Mouse (Mus musculus) midbrain, embryonic 12.5 days (tissue): ENCODE measurements around the gene Tmem56. TPM values are rescaled to one million over a fixed set of nuclear protein-coding genes. Genes with fewer than 3 reads are reported as not detected.

Source experiments
- ATAC-seq: fragments of 200-750 bp; cut with Nextera tagmentation; 2 replicates; pipeline ENCODE4 v1.8.0; 2017; ENCODE audit warnings: low read depth, moderate TSS enrichment, moderate library complexity; ENCODE audit not compliant: low FRiP score
- H3K27ac ChIP-seq: fragments of 300-500 bp; sonication (generic); replicated peaks from 2 replicates; pipeline ENCODE4 v1.5.1; 2016; ENCODE audit warnings: mild to moderate bottlenecking
- H3K27me3 ChIP-seq: fragments of 300-500 bp; sonication (generic); 2 replicates; pipeline ENCODE4 v1.6.1; 2016; ENCODE audit warnings: mild to moderate bottlenecking
- H3K36me3 ChIP-seq: fragments of 300-500 bp; sonication (generic); 2 replicates; pipeline ENCODE4 v1.6.1; 2016
- H3K4me1 ChIP-seq: fragments of 300-500 bp; sonication (generic); 2 replicates; pipeline ENCODE4 v1.6.1; 2016
- H3K4me2 ChIP-seq: fragments of 300-500 bp; sonication (generic); replicated peaks from 2 replicates; pipeline ENCODE4 v1.6.1; 2016; ENCODE audit warnings: mild to moderate bottlenecking, moderate library complexity
- H3K4me3 ChIP-seq: fragments of 300-500 bp; sonication (generic); 2 replicates; pipeline ENCODE4 v1.5.1; 2016; ENCODE audit warnings: mild to moderate bottlenecking
- H3K9ac ChIP-seq: fragments of 300-500 bp; sonication (generic); replicated peaks from 2 replicates; pipeline ENCODE4 v1.6.1; 2016; ENCODE audit warnings: mild to moderate bottlenecking, moderate library complexity
- H3K9me3 ChIP-seq: fragments of 300-500 bp; sonication (generic); 2 replicates; pipeline ENCODE4 v1.6.1; 2016; ENCODE audit warnings: mild to moderate bottlenecking
- WGBS: fragments of 180-500 bp; shearing (Covaris S2); methylation state at CpG from one replicate; pipeline ENCODE4 v1.1.7; 2016; 5-methylcytosine and 5-hydroxymethylcytosine counted together
- polyA plus RNA-seq: library from polyadenylated mRNA; unstranded; fragments of >200 nt; fragmentation: Nextera tagmentation; extraction: Ambion mirVana; gene quantifications from 2 replicates; pipeline ENCODE4 v1.2.1, GENCODE M21; 2016

Tmem56 gene
- polyA plus RNA-seq, 1 experiment from 2014 or later: 0.69 TPM

DNA sequence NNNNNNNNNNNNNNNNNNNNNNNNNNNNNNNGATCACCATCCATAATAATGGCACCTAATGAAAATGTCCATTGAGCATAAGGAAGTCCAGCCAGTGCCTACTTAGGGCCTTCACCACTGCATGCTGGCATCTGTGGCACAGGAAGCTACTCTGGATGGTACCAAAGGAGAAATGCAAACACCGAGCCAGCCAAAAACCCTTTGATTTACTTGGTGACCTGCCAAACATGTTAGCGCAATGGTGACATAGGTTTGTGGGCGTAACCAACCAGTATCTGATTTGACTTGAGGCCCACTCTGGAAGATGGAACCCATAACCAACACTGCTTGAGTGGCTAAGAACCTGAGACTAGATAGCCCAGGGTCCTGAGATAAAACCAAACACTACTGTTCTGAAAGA is 97.7 kb downstream of the Tmem56 start:
- 93% methylated on average over 3 of the region's 3 CpGs for WGBS
- no peak overlapping the region for H3K4me3 ChIP-seq

DNA sequence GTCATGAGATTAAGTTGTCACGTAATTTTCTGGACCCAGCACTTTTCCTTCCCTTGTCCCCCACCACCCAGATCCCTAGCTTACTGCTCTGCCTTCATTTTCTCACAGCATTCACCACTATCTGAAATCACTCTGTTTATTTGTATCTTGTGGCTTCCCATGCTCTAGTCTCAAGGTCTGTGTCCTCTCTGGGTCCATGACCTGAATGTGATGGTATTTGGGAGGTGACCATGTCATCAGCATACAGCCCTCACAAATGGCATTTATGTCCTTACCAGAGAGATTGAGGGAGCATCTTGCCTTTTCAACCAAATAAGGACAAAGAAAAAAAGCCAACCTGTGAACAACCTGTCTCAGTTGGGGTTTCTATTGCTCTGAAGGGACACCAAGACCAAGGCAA is 106.9 kb downstream of the Tmem56 start:
- 88% methylated on average over 1 of the region's 1 CpGs for WGBS
- no peak overlapping the region for H3K27ac ChIP-seq
- no peak for ATAC-seq

More for the DNA sequence above, 97.7 kb downstream of the Tmem56 start:
- no peaks in the 10 kb centered on the region for H3K27me3 ChIP-seq
- ATAC-seq: no peak
- H3K27ac ChIP-seq: no peak overlapping the region
- no peak overlapping the region for H3K4me2 ChIP-seq
- H3K9ac ChIP-seq: no peak overlapping the region
- H3K9me3 ChIP-seq: no peaks in the 10 kb centered on the region
- H3K36me3 ChIP-seq: no peaks in the 10 kb centered on the region
- no peaks in the 10 kb centered on the region for H3K4me1 ChIP-seq

DNA sequence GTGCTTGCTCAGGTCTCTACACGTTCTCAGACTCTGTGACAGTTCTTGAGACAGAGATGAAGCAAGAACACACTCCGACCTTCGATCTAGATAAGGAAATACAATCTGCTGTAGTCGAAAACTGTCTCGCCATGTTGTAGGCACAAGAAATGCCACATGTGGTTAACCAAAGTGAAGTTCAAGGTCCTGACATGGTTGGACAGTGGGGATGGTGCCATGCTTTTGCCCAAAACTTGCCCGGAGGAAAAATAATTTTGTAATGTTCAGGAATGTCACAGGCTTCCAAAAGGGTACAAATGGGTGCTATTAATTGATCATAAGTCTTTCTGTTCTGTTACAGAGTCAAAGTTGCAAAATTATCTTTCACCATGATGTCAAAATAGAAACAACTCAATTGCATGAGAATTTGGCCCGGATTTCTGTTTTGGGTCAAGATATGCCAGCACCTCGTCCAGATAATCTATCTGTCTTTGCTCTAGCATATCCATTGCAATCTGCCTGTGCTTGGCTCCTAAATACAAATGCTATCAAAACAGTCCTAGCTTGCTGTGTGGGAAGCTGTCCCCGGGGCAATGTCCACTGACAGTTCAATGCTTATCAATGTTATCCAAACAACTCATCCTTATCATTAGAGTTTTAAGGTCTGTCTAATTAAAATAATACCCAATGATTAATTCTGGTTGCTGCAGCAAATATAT is 108.5 kb downstream of the Tmem56 start:
- Histone ChIP-seq H3K4me3 (no peak overlapping the region), H3K4me2 (no peak overlapping the region), H3K27me3 (no peaks in the 10 kb centered on the region), H3K9ac (no peak overlapping the region), H3K36me3 (no peaks in the 10 kb centered on the region), H3K4me1 (peaks cover 9% of the 10 kb centered on the region; the same call in 1 of the 2 replicates), H3K9me3 (no peaks in the 10 kb centered on the region), H3K27ac (no peak overlapping the region)
- 79% methylated on average over 9 of the region's 9 CpGs for WGBS
- ATAC-seq: no peak

More for the DNA sequence above, 106.9 kb downstream of the Tmem56 start:
- Histone ChIP-seq H3K27me3 (no peaks in the 10 kb centered on the region), H3K36me3 (no peaks in the 10 kb centered on the region), H3K4me2 (no peak overlapping the region), H3K9me3 (no peaks in the 10 kb centered on the region), H3K4me3 (no peak overlapping the region), H3K9ac (no peak overlapping the region), H3K4me1 (peaks cover 4% of the 10 kb centered on the region; the same call in 1 of the 2 replicates)

DNA sequence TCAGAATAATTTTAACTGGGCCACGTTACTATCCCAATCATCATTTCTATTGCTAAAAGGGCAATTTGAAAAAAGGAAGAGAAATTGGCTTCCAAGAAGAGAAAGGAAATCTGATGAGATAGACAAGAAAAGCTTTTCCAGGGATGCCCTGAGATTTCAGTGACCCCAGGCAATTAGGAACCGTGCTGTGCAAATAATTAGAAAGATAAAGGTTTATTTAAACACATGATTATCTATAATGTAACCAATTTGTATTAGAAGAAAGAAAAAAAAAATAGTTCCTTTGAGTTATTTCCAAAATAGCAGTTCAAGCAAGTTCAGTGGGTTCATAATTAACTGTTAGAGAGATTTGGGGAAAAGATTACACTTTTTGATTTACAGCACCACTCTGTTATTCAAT is 110.2 kb downstream of the Tmem56 start:
- H3K4me1 ChIP-seq: peaks cover 9% of the 10 kb centered on the region; the same call in 1 of the 2 replicates
- no peak overlapping the region for H3K9ac ChIP-seq
- WGBS: 79% methylated on average over 2 of the region's 2 CpGs
- no peak overlapping the region for H3K4me2 ChIP-seq
- no peak overlapping the region for H3K27ac ChIP-seq
- H3K36me3 ChIP-seq: no peaks in the 10 kb centered on the region
- no peak overlapping the region for H3K4me3 ChIP-seq
- no peaks in the 10 kb centered on the region for H3K27me3 ChIP-seq
- H3K9me3 ChIP-seq: no peaks in the 10 kb centered on the region
- no peak for ATAC-seq

DNA sequence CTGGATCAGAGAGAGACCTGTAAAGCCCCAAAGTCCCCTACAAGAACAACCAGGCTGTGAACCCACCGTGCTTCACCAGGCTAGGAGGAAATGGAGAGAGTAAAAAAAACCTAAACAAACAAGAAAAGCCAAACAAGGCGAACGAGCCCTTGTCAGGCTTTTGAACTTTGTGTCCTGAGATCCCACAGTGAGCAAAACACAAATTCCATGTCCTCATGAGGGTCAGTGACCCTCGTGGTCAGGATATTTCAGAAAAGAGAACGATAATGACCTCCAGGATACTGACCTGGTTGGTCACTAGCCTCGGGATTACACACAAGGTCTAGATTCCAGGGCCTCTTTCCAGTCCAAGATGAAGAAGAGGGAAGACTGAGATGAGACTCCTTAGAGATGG is 111.0 kb downstream of the Tmem56 start:
- no peaks in the 10 kb centered on the region for H3K27me3 ChIP-seq
- peak; percentile 7; the same call in 1 of the 2 replicates for ATAC-seq
- peak overlapping the region; percentile 63 for H3K4me3 ChIP-seq

DNA sequence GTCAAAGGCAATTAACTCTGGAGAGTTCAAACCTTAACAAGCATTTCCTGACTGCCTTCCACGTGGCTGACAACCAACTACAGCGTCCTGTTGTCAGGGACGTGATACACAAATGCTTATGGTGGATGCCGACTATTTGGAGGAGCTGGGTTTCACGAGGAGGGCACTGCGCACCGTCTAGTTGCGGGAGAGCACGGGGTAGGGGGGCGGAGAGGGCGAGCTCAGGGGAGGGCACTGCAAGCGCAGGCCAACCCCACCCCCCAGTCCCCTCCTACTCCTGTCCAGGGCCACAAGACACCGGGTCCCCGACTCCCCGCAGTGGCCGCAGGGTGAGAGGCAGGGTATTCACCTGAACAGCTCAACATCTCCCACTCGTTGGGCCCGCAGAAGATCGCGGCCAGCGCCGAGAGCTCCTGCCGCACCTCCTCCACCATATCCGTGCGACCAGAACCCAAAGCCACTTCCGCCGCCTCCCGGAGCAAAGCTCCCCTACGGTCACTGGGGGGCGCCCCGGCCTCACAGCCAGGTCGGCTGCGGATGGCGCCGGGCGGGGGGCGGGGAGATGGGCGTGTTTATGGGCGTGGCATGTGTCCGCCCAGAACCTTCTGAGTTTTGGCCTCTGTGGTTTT is 111.5 kb downstream of the Tmem56 start, which contains the start of gene Rwdd3:
Gene Rwdd3 (minus strand): TSS at position 453 of the 629 bp plus-strand sequence.
- H3K4me2 ChIP-seq: peak within 1 kb of the TSS; percentile 83
- no peaks in the 10 kb centered on the region for H3K27me3 ChIP-seq
- H3K9me3 ChIP-seq: no peaks in the 10 kb centered on the region
- H3K36me3 ChIP-seq: no peaks in the 10 kb centered on the region
- peak within 1 kb of the TSS; percentile 63 for H3K4me3 ChIP-seq
- H3K9ac ChIP-seq: peak within 1 kb of the TSS; percentile 65
- peak; percentile 93 for ATAC-seq
- no peak within 1 kb of the TSS for H3K27ac ChIP-seq
- under 1% methylated on average over 39 of the region's 40 CpGs for WGBS
- H3K4me1 ChIP-seq: peaks cover 9% of the 10 kb centered on the region; the same call in 1 of the 2 replicates

More for the DNA sequence above, 111.0 kb downstream of the Tmem56 start:
- WGBS: 62% methylated on average over 6 of the region's 6 CpGs
- Histone ChIP-seq H3K4me2 (peak overlapping the region; percentile 83), H3K9me3 (no peaks in the 10 kb centered on the region), H3K4me1 (peaks cover 9% of the 10 kb centered on the region; the same call in 1 of the 2 replicates), H3K27ac (no peak overlapping the region), H3K9ac (no peak overlapping the region), H3K36me3 (no peaks in the 10 kb centered on the region)

DNA sequence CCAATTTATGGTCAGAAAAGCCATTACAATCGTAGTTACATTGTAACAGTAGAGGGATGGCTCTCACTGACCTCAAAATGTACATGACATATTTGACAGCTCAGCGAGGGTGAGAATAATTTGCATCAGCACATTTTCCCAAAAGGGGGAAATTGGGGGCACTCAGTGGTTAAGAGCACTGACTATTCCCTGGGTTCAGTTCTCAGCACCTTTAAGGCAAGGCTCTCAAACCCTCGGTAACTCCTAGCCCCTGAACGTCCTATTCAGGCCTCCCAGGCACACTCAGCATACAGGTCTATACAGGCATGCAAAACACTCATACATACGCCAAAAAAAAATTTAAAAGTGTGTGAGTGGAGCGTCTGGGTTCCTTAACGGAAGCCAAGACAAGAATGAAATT is 112.3 kb downstream of the Tmem56 start:
- ATAC-seq: 0 out of 2 replicates have a peak, but pooled peaks have one; percentile 8
- no peaks in the 10 kb centered on the region for H3K27me3 ChIP-seq
- 0 out of 2 replicates have a peak overlapping the region, but pooled peaks have one; percentile 63 for H3K4me3 ChIP-seq
- H3K9ac ChIP-seq: no peak overlapping the region
- no peak overlapping the region for H3K27ac ChIP-seq
- peak overlapping the region; percentile 83 for H3K4me2 ChIP-seq
- H3K4me1 ChIP-seq: peaks cover 9% of the 10 kb centered on the region; the same call in 1 of the 2 replicates
- H3K9me3 ChIP-seq: no peaks in the 10 kb centered on the region
- WGBS: 58% methylated on average over 7 of the region's 7 CpGs
- H3K36me3 ChIP-seq: no peaks in the 10 kb centered on the region

DNA sequence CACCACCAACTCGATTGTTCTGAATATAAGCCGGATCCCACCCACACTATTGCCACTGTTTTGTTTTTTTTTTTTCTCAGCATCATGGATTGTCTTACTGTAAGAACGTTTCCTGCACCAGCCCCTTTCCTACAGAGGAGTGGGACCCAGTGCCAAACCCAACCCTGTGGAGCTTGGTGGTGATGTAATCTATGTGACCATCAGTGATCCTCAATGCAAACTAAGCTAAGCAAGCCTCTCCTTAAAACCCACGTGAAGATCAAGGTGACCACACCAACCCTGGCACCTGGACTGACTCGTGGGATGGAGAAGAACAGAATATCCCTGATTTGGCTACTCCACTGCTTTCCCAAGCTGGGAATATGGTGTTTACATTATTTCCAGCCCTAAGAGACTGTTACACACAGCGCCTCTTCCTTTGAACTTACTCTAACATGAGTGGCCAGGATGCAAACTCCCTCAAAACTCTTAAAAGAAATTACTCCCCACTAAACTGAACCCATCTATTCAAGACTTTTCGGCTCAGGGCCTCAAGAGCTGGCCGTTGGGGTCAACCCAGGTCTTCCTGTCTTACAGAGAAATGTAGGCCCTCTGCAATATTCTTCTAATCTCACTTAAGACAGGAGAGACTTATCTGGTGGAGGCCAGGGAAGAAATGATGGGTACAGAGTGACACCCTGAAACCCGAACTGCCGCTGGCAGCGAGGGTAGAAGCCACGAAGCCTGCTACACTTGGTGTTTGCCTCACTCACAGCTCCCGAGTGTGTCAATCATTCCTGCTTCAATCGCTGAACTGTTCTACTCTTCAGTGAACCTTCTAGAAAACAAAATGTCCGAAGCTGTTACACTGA is 113.6 kb downstream of the Tmem56 start:
- 85% methylated on average over 15 of the region's 15 CpGs for WGBS
- H3K4me1 ChIP-seq: peaks cover 9% of the 10 kb centered on the region; the same call in 1 of the 2 replicates
- no peaks in the 10 kb centered on the region for H3K36me3 ChIP-seq
- H3K27me3 ChIP-seq: no peaks in the 10 kb centered on the region
- H3K27ac ChIP-seq: no peak overlapping the region
- H3K4me2 ChIP-seq: no peak overlapping the region
- no peak overlapping the region for H3K4me3 ChIP-seq
- H3K9ac ChIP-seq: no peak overlapping the region
- ATAC-seq: no peak
- no peaks in the 10 kb centered on the region for H3K9me3 ChIP-seq

DNA sequence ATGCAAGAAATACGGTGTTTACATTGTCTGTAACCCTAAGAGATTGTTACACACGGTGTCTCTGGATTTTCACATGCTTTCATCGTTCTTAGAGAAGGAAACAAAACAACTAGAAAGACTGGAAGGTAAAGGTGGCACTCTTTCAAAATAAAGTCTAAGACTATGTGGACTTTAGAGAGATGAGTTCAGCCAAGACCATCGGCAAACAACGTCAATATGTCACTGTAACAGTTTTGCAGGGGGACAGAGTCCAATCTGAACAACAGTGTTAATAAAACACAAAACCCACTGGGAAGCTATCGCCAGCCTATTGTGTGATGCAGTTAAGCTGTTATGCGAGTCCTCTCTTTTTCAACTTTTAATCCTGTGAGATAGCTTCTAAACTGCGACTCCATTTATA is 114.3 kb downstream of the Tmem56 start:
- ATAC-seq: no peak
- no peak overlapping the region for H3K9ac ChIP-seq
- no peak overlapping the region for H3K4me3 ChIP-seq
- no peak overlapping the region for H3K27ac ChIP-seq
- 87% methylated on average over 8 of the region's 8 CpGs for WGBS
- H3K9me3 ChIP-seq: no peaks in the 10 kb centered on the region
- H3K4me1 ChIP-seq: peaks cover 9% of the 10 kb centered on the region; the same call in 1 of the 2 replicates
- no peak overlapping the region for H3K4me2 ChIP-seq
- H3K36me3 ChIP-seq: no peaks in the 10 kb centered on the region
- no peaks in the 10 kb centered on the region for H3K27me3 ChIP-seq

DNA sequence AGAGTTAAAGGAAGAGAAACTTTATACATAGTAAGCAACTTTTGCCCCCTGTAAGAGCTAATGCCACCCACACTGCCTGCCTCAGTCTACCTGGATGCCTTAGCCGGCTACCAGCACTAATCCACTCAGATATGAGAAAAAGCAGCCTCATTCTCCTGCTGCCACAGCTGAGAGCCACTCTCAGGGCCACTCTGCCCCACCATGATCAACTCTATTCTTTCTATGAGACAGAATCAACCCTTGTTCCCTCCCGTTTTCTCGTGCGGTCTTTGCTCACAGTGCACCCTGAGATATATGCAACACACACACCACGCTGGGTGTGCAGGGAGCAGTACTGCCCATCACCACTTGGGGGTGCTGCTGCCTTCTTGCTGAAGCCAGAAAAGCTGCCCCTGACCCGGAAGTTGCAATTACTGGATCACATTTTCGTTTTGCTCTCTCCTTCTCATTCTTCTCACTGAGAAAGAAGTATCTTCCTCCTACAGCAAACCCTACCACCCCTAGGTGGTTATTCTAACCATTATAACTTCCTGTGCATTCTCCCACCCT is 119.6 kb downstream of the Tmem56 start:
- no peak overlapping the region for H3K27ac ChIP-seq
- H3K4me1 ChIP-seq: no peaks in the 10 kb centered on the region
- no peak overlapping the region for H3K4me2 ChIP-seq
- no peak overlapping the region for H3K4me3 ChIP-seq
- H3K9ac ChIP-seq: no peak overlapping the region
- H3K27me3 ChIP-seq: no peaks in the 10 kb centered on the region; the same call in 1 of the 2 replicates
- no peaks in the 10 kb centered on the region for H3K36me3 ChIP-seq
- ATAC-seq: 0 out of 2 replicates have a peak, but pooled peaks have one; percentile 34
- WGBS: 38% methylated on average over 7 of the region's 7 CpGs
- H3K9me3 ChIP-seq: no peaks in the 10 kb centered on the region

DNA sequence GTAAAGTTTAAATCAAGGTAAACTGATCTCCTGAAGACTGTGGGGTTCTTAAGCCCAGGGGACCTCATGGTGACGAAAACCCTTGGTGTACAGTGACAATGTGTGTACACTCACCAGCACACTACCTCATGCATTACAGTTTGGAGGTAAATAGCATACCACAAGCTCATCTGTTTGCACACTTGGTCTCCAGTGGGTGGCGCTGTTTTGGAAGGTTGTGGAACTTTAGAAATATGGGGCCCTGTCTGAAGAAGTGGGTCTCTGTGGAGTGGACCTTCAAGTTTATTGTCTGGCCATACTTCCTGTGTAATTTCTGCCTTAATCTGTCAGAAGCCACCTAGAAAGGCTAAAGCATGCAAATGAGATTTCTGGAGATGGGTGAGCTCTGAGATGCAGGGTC is 121.2 kb downstream of the Tmem56 start:
- Histone ChIP-seq H3K27ac (no peak overlapping the region), H3K4me1 (peaks cover 9% of the 10 kb centered on the region), H3K9me3 (no peaks in the 10 kb centered on the region), H3K4me3 (no peak overlapping the region), H3K36me3 (no peaks in the 10 kb centered on the region), H3K9ac (no peak overlapping the region), H3K27me3 (no peaks in the 10 kb centered on the region; the same call in 1 of the 2 replicates), H3K4me2 (no peak overlapping the region)
- WGBS: 55% methylated on average over 2 of the region's 2 CpGs
- ATAC-seq: no peak
